ENCODE assay signal across 23 mouse cellular contexts in genomic region chr3:34314393-34314792, GRCm38 (mm10).
DNase-seq lines count a peak whose midpoint lies in the region; ATAC-seq and TF ChIP-seq lines count a peak whose summit lies in the region.
"Had no signal": no experiment of that assay in that cellular context is flagged by ENCODE, and none has a peak within 500 bp of the region (broad histone marks: within the 10 kb centered on the region; RNA-seq: fewer than 3 reads in every experiment).

No protein-coding gene starts in this region.

- H3K9ac ChIP-seq in forebrain, embryonic 14.5 days (ENCODE audit: low read length) = no peak overlapping the region
- H3K9ac ChIP-seq in forebrain, embryonic 15.5 days (replicated peaks) = no peak overlapping the region
- no peak overlapping the region for H3K9ac ChIP-seq in midbrain, embryonic 13.5 days (replicated peaks)
- H3K9ac ChIP-seq in midbrain, embryonic 15.5 days = no peak overlapping the region
- no peak overlapping the region for H3K9ac ChIP-seq in forebrain, postnatal 0 days
- H3K9ac ChIP-seq: embryonic facial prominence, embryonic 15.5 days; hindbrain, embryonic 15.5 days had no signal

- no peaks in the 10 kb centered on the region for H3K36me3 ChIP-seq in forebrain, embryonic 14.5 days (ENCODE audit: control insufficient read depth, insufficient read depth, low read length)
- no peaks in the 10 kb centered on the region for H3K36me3 ChIP-seq in forebrain, embryonic 15.5 days
- H3K36me3 ChIP-seq in midbrain, embryonic 13.5 days = no peaks in the 10 kb centered on the region
- no peaks in the 10 kb centered on the region for H3K36me3 ChIP-seq in midbrain, embryonic 15.5 days (replicated peaks)
- H3K36me3 ChIP-seq in forebrain, postnatal 0 days (ENCODE audit: insufficient read depth) = no peaks in the 10 kb centered on the region
- H3K36me3 ChIP-seq: embryonic facial prominence, embryonic 15.5 days; heart, embryonic 10.5 days; hindbrain, embryonic 15.5 days had no signal

- ATAC-seq in forebrain, embryonic 14.5 days = no peak
- no peak for ATAC-seq in forebrain, embryonic 15.5 days (replicated peaks)
- ATAC-seq in midbrain, embryonic 13.5 days = no peak
- ATAC-seq in midbrain, embryonic 15.5 days (replicated peaks) = no peak
- no peak for ATAC-seq in forebrain, postnatal 0 days
- ATAC-seq: inflammation-experienced regulatory T-cells, adult 6 months; intestine, postnatal 0 days had no signal

- no peak for TF ChIP-seq CTCF in forebrain, postnatal 0 days (IDR thresholded peaks at IDR 0.05; ENCODE audit: low read depth)

- H3K27ac ChIP-seq in forebrain, embryonic 14.5 days (ENCODE audit: low read depth, low read length) = no peak overlapping the region
- H3K27ac ChIP-seq in forebrain, embryonic 15.5 days (replicated peaks) = no peak overlapping the region; the same call in 1 of the 2 replicates
- no peak overlapping the region for H3K27ac ChIP-seq in midbrain, embryonic 13.5 days
- no peak overlapping the region for H3K27ac ChIP-seq in midbrain, embryonic 15.5 days
- H3K27ac ChIP-seq in forebrain, postnatal 0 days (ENCODE audit: low read depth, low read length) = no peak overlapping the region
- H3K27ac ChIP-seq: embryonic facial prominence, embryonic 15.5 days; heart, embryonic 10.5 days; hindbrain, embryonic 15.5 days had no signal

- H3K4me1 ChIP-seq in forebrain, embryonic 14.5 days (ENCODE audit: control insufficient read depth, insufficient read depth, low read length) = peaks cover 24% of the 10 kb centered on the region
- H3K4me1 ChIP-seq in forebrain, embryonic 15.5 days = peaks cover 46% of the 10 kb centered on the region
- peaks cover 37% of the 10 kb centered on the region for H3K4me1 ChIP-seq in midbrain, embryonic 13.5 days (replicated peaks)
- peaks cover 25% of the 10 kb centered on the region for H3K4me1 ChIP-seq in midbrain, embryonic 15.5 days
- H3K4me1 ChIP-seq in forebrain, postnatal 0 days (ENCODE audit: insufficient read depth) = peaks cover 14% of the 10 kb centered on the region; the same call in 1 of the 2 replicates
- H3K4me1 ChIP-seq: embryonic facial prominence, embryonic 15.5 days; heart, embryonic 10.5 days had no signal

- WGBS in forebrain, embryonic 14.5 days = 9% methylated on average over 11 of the region's 11 CpGs
- WGBS in forebrain, embryonic 15.5 days = 15% methylated on average over 11 of the region's 11 CpGs
- WGBS in midbrain, embryonic 13.5 days = 20% methylated on average over 11 of the region's 11 CpGs
- 30% methylated on average over 11 of the region's 11 CpGs for WGBS in midbrain, embryonic 15.5 days
- 21% methylated on average over 11 of the region's 11 CpGs for WGBS in forebrain, postnatal 0 days

- no peak overlapping the region for H3K4me3 ChIP-seq in forebrain, embryonic 14.5 days (ENCODE audit: low read depth, low read length)
- H3K4me3 ChIP-seq in forebrain, embryonic 15.5 days = no peak overlapping the region
- H3K4me3 ChIP-seq in midbrain, embryonic 13.5 days (replicated peaks) = no peak overlapping the region
- H3K4me3 ChIP-seq in midbrain, embryonic 15.5 days = no peak overlapping the region
- no peak overlapping the region for H3K4me3 ChIP-seq in forebrain, postnatal 0 days (ENCODE audit: low read depth, low read length)
- H3K4me3 ChIP-seq: embryonic facial prominence, embryonic 15.5 days; erythroblast, embryonic 14.5 days; heart, embryonic 10.5 days; hindbrain, embryonic 15.5 days had no signal

- no peaks in the 10 kb centered on the region for H3K27me3 ChIP-seq in forebrain, embryonic 14.5 days (replicated peaks; ENCODE audit: control insufficient read depth, insufficient read depth, low read length)
- H3K27me3 ChIP-seq in forebrain, embryonic 15.5 days = no peaks in the 10 kb centered on the region
- peaks cover 17% of the 10 kb centered on the region for H3K27me3 ChIP-seq in midbrain, embryonic 13.5 days
- H3K27me3 ChIP-seq in midbrain, embryonic 15.5 days (replicated peaks) = no peaks in the 10 kb centered on the region
- H3K27me3 ChIP-seq in forebrain, postnatal 0 days (ENCODE audit: insufficient read depth, low read length) = no peaks in the 10 kb centered on the region
- H3K27me3 ChIP-seq: CH12.LX; embryonic facial prominence, embryonic 15.5 days; hindbrain, embryonic 15.5 days had no signal

- H3K4me2 ChIP-seq in forebrain, embryonic 14.5 days (ENCODE audit: low read length) = peak overlapping the region; percentile 18; the same call in 1 of the 2 replicates
- H3K4me2 ChIP-seq in forebrain, embryonic 15.5 days (replicated peaks) = no peak overlapping the region; the same call in 1 of the 2 replicates
- H3K4me2 ChIP-seq in midbrain, embryonic 13.5 days (replicated peaks) = peak overlapping the region; percentile 16
- no peak overlapping the region for H3K4me2 ChIP-seq in midbrain, embryonic 15.5 days
- H3K4me2 ChIP-seq in forebrain, postnatal 0 days (ENCODE audit: low read depth) = 0 out of 2 replicates have a peak overlapping the region, but pooled peaks have one; percentile 2
- H3K4me2 ChIP-seq: embryonic facial prominence, embryonic 15.5 days; hindbrain, embryonic 15.5 days had no signal

- peak; percentile 65 for DNase-seq in forebrain, embryonic 14.5 days (ENCODE audit: low spot score)
- DNase-seq in forebrain, postnatal 0 days = peak; percentile 45
- DNase-seq in c-Kit-positive CD71-positive TER-119-positive erythroid progenitor cells, embryonic 14.5 days (ENCODE audit: low spot score) = no peak
- DNase-seq: adrenal gland, adult 2 months; adrenal gland, postnatal 25 days; cerebellum, adult 11 months; cerebellum, adult 8-10 months; cerebellum, postnatal 14 days; embryo, embryonic 11 days; gastrocnemius, postnatal 36 days; heart, adult 11 months; heart, postnatal 10 days; heart, postnatal 4 days had no signal

- no peaks in the 10 kb centered on the region for H3K9me3 ChIP-seq in forebrain, embryonic 14.5 days (replicated peaks; ENCODE audit: control insufficient read depth, low read length)
- no peaks in the 10 kb centered on the region for H3K9me3 ChIP-seq in forebrain, embryonic 15.5 days
- H3K9me3 ChIP-seq in midbrain, embryonic 13.5 days = no peaks in the 10 kb centered on the region
- no peaks in the 10 kb centered on the region for H3K9me3 ChIP-seq in midbrain, embryonic 15.5 days
- H3K9me3 ChIP-seq in forebrain, postnatal 0 days (ENCODE audit: low read length) = no peaks in the 10 kb centered on the region
- H3K9me3 ChIP-seq: embryonic facial prominence, embryonic 15.5 days; heart, embryonic 10.5 days; hindbrain, embryonic 15.5 days had no signal

Comparison
In these comparisons a context has a peak if more than half of its experiments do, and no peak if none do; other contexts are left out.
1. H3K4me2 ChIP-seq: peak in forebrain, embryonic 14.5 days (single experiment), midbrain, embryonic 13.5 days (single experiment) and forebrain, postnatal 0 days (single experiment); none in forebrain, embryonic 15.5 days (single experiment) and midbrain, embryonic 15.5 days (single experiment).